Mouse (Mus musculus): ENCODE data around the gene 1700013F07Rik.

DNA sequence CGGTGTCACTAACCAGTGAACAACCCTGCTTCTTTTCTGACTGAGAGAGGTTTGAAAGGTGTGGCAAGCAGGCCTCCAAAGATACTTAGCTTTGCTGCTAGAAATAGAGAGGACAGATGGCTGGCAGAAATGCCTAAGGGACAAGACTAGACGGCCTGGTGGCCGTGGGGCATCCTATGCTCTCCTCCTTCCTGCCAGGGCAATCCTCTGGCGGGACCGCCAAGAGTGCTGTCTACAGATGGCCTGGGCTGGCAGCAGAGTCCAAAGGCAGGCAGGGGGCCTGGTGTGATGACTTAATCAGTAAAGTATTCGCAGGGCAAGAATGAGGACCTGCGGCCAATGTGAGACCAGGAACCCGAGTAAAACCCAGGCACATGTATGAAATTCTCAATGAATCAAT lies 34.1 kb upstream of the 1700013F07Rik start:
- TF ChIP-seq CTCF (IDR thresholded peaks at IDR 0.05; ENCODE audit: low read depth) = no peak
- no peak for TF ChIP-seq EP300 (IDR thresholded peaks at IDR 0.05; ENCODE audit: low read depth)

Measured in liver, embryonic 14.5 days (tissue).